Mouse (Mus musculus) heart, postnatal 0 days (tissue): ENCODE data around the gene 4833420G17Rik.

Source experiments
- CTCF ChIP-seq: IDR thresholded peaks from 2 replicates; pipeline ENCODE4 v1.5.1; 2016; ENCODE audit warnings: antibody characterized with exemption, control low read depth, low read depth
- EP300 ChIP-seq: IDR thresholded peaks from 2 replicates; pipeline ENCODE4 v1.6.1; 2016; ENCODE audit warnings: antibody characterized with exemption, low read depth

DNA sequence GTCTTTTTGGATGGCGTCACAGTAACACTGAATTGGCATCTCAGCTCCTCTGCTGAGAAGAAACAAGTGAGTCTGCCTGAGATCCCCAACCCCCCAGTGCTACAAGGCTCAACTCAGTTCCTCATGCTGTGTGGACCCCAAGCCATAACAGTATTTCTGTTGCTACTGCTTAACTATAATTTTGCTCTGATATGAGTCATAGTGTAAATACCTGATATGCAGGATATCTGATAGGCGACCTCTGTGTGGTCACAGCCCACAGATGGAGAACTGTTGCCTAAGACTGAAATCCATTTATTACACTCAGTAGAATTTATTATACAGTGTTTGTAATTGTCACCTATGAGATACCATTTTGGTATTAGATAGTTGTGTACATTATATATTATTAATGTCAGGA is 15.2 kb downstream of the 4833420G17Rik start:
- TF ChIP-seq CTCF: no peak
- no peak for TF ChIP-seq EP300
